Mouse (Mus musculus) hindbrain, embryonic 10.5 days (tissue): ENCODE results near the gene Lrrc75a. TPM values are rescaled to one million over a fixed set of nuclear protein-coding genes. Genes with fewer than 3 reads are reported as not detected.

Source experiments
- DNase-seq: peaks from one replicate; pipeline ENCODE4 v3.0.0-alpha.2; 2017; ENCODE audit warnings: low spot score
- H3K27ac ChIP-seq: fragments of 300-500 bp; sonication (generic); 2 replicates; pipeline ENCODE4 v1.5.1; 2016; ENCODE audit warnings: mild to moderate bottlenecking, moderate library complexity
- H3K27me3 ChIP-seq: fragments of 300-500 bp; sonication (generic); 2 replicates; pipeline ENCODE4 v1.6.1; 2016; ENCODE audit warnings: mild to moderate bottlenecking; ENCODE audit not compliant: poor library complexity, insufficient read depth, severe bottlenecking
- H3K36me3 ChIP-seq: fragments of 300-500 bp; sonication (generic); 2 replicates; pipeline ENCODE4 v1.6.1; 2016; ENCODE audit warnings: mild to moderate bottlenecking, moderate library complexity
- H3K4me1 ChIP-seq: fragments of 300-500 bp; sonication (generic); replicated peaks from 2 replicates; pipeline ENCODE4 v1.6.1; 2016; ENCODE audit warnings: mild to moderate bottlenecking
- H3K4me3 ChIP-seq: fragments of 300-500 bp; sonication (generic); 2 replicates; pipeline ENCODE4 v1.5.1; 2016; ENCODE audit warnings: mild to moderate bottlenecking, moderate library complexity
- H3K9me3 ChIP-seq: fragments of 300-500 bp; sonication (generic); 2 replicates; pipeline ENCODE4 v1.6.1; 2016; ENCODE audit warnings: mild to moderate bottlenecking, moderate library complexity
- WGBS: fragments of 180-500 bp; shearing (Covaris S2); methylation state at CpG from one replicate; pipeline ENCODE4 v1.1.7; 2016; 5-methylcytosine and 5-hydroxymethylcytosine counted together
- polyA plus RNA-seq: library from polyadenylated mRNA; unstranded; fragments of >200 nt; fragmentation: Nextera tagmentation; extraction: Ambion mirVana; gene quantifications from 2 replicates; pipeline ENCODE4 v1.2.1, GENCODE M21; 2016

Gene Lrrc75a
- polyA plus RNA-seq, 1 experiment from 2014 or later = 15.0 TPM

GRCm38 (mm10) chr11:62591904-62592575 is 56.3 kb downstream of the Lrrc75a start:
- Histone ChIP-seq H3K4me1 (0 out of 2 replicates have a peak, but pooled peaks cover 14% of the 10 kb centered on the region), H3K4me3 (no peak overlapping the region), H3K9me3 (no peaks in the 10 kb centered on the region), H3K27ac (no peak overlapping the region), H3K36me3 (peaks cover 3% of the 10 kb centered on the region; the same call in 1 of the 2 replicates), H3K27me3 (no peaks in the 10 kb centered on the region)
- DNase-seq = no peak
- WGBS = 75% methylated on average over 8 of the region's 8 CpGs

- H3K27ac ChIP-seq = no peak overlapping the region
- 89% methylated on average over 2 of the region's 2 CpGs for WGBS
- no peak for DNase-seq
- H3K4me1 ChIP-seq = 0 out of 2 replicates have a peak, but pooled peaks cover 14% of the 10 kb centered on the region
- no peak overlapping the region for H3K4me3 ChIP-seq
- H3K9me3 ChIP-seq = no peaks in the 10 kb centered on the region
- H3K27me3 ChIP-seq = no peaks in the 10 kb centered on the region
- H3K36me3 ChIP-seq = peaks cover 3% of the 10 kb centered on the region; the same call in 1 of the 2 replicates
Measured at GRCm38 (mm10) chr11:62591026-62591425, 57.3 kb downstream of the Lrrc75a start.

GRCm38 (mm10) chr11:62589391-62589790 is 58.9 kb downstream of the Lrrc75a start:
- Histone ChIP-seq H3K27ac (no peak overlapping the region), H3K9me3 (no peaks in the 10 kb centered on the region), H3K4me3 (no peak overlapping the region), H3K27me3 (no peaks in the 10 kb centered on the region), H3K4me1 (0 out of 2 replicates have a peak, but pooled peaks cover 14% of the 10 kb centered on the region), H3K36me3 (peaks cover 3% of the 10 kb centered on the region; the same call in 1 of the 2 replicates)
- WGBS = 81% methylated on average over 10 of the region's 10 CpGs
- DNase-seq = no peak

DNA sequence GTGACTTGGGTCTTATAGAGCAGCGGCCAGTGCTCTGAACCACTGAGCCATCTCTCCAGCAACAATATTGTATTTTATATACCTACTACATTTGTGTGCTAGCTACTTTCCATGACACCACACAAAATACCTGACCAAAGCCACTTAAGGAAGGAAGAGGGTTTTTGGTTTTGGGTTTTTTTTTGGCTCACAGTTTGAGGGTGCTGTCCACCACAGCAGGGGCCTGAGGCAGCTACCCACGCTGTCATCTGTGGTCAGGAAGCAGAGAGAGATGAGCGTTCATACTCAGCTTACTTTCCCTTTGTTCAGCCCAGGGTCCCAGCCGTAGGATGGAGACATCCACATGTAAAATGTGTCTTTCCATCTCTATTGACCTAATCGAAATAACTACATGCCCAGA is 61.3 kb downstream of the Lrrc75a start:
- Histone ChIP-seq H3K27me3 (no peaks in the 10 kb centered on the region), H3K4me1 (peaks cover 12% of the 10 kb centered on the region; the same call in 1 of the 2 replicates), H3K4me3 (no peak overlapping the region), H3K9me3 (no peaks in the 10 kb centered on the region), H3K27ac (no peak overlapping the region), H3K36me3 (peaks cover 3% of the 10 kb centered on the region; the same call in 1 of the 2 replicates)
- 89% methylated on average over 5 of the region's 5 CpGs for WGBS
- no peak for DNase-seq

DNA sequence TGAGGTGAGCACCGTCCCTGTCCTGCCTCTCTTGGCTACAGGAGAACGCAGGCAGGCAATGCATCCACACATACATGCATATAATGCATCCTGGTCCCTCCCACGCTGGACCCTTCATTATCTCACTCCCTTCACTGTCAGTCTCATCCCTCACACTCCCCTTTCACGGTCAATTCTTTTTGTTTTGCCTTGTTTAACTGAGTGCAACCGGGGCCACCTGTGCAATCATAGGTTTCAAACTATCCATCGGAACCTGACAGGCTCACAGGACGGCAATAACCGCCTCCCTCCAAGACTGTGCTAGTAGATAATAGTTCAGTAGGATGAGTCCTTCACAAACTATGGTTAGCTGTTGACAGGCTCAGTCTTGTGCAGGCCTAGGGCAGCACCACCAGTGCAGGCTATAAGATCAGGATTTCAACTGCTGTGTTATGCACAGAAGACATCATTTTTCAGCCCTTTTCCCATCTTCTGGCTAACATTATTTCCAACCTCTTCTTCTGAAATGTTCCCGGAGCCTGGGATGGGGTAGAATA is 63.6 kb downstream of the Lrrc75a start:
- Histone ChIP-seq H3K36me3 (peaks cover 3% of the 10 kb centered on the region; the same call in 1 of the 2 replicates), H3K27me3 (no peaks in the 10 kb centered on the region), H3K9me3 (no peaks in the 10 kb centered on the region), H3K27ac (no peak overlapping the region), H3K4me3 (no peak overlapping the region), H3K4me1 (peaks cover 6% of the 10 kb centered on the region; the same call in 1 of the 2 replicates)
- no peak for DNase-seq
- WGBS = 85% methylated on average over 9 of the region's 9 CpGs

DNA sequence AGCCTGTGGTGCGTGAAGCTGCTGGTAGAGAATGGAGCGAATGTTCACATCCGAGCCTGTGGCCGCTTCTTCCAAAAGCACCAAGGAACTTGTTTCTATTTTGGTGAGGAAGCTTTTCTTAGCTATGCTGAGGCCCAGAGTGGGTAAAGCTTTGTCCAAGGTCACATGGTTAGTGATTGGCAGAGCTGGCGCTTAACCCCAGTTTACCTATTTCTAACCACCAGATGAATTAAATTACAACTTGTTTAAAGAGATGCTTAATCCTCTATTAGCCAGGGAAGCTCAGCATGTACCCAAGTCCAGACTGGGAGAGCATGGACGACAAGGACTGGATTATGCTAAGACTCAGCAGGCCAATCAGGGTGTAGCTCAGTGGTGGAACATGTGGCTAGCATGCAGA is 65.3 kb downstream of the Lrrc75a start:
- 76% methylated on average over 6 of the region's 6 CpGs for WGBS
- no peaks in the 10 kb centered on the region; the same call in 1 of the 2 replicates for H3K4me1 ChIP-seq
- peaks cover 3% of the 10 kb centered on the region; the same call in 1 of the 2 replicates for H3K36me3 ChIP-seq
- no peak overlapping the region for H3K27ac ChIP-seq
- H3K4me3 ChIP-seq = no peak overlapping the region
- H3K27me3 ChIP-seq = no peaks in the 10 kb centered on the region
- no peak for DNase-seq
- H3K9me3 ChIP-seq = no peaks in the 10 kb centered on the region

DNA sequence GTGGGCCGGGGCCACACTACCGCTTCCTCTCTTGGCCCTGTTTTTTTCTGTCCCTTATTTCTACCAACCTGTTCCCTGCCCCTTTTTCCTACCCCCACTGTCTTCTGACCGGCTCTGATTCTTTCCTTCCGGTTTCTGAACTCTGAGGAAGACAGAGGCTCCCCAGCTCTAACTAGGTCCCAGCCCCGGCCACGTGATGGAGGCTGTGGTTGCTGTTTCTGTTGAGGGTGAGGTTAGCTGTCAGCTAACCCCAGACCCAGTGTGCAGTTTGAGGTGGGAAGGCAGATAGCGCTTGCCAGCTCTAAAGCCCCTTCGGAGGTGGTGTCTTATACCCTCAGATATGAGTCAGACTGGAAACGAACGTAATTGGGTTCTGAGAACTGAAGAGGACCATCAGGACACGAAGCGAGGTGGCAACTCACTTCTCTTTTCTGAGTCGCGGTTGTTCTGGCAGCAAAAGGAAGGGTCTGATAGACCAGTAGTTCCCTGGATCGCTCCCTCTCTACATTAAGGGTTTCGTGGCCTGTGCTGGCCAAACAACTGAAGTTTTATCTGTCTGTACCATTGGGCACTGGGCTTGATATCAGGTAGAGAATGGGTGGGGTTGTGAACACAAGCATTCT is 71.7 kb downstream of the Lrrc75a start:
- no peak for DNase-seq
- Histone ChIP-seq H3K27ac (no peak overlapping the region), H3K4me1 (peaks cover 17% of the 10 kb centered on the region), H3K36me3 (no peaks in the 10 kb centered on the region), H3K27me3 (peaks cover 16% of the 10 kb centered on the region), H3K9me3 (no peaks in the 10 kb centered on the region), H3K4me3 (peak overlapping the region; percentile 69)
- WGBS = 64% methylated on average over 16 of the region's 16 CpGs

GRCm38 (mm10) chr11:62575659-62576438 is 72.5 kb downstream of the Lrrc75a start:
- H3K27ac ChIP-seq = peak overlapping the region; percentile 81
- peak; percentile 39 for DNase-seq
- H3K36me3 ChIP-seq = no peaks in the 10 kb centered on the region
- H3K4me3 ChIP-seq = peak overlapping the region; percentile 69
- WGBS = 6% methylated on average over 27 of the region's 27 CpGs
- no peaks in the 10 kb centered on the region for H3K9me3 ChIP-seq
- peaks cover 16% of the 10 kb centered on the region for H3K27me3 ChIP-seq
- peaks cover 17% of the 10 kb centered on the region for H3K4me1 ChIP-seq

- peaks cover 16% of the 10 kb centered on the region for H3K27me3 ChIP-seq
- WGBS = 5% methylated on average over 9 of the region's 9 CpGs
- no peaks in the 10 kb centered on the region for H3K36me3 ChIP-seq
- peak overlapping the region; percentile 69 for H3K4me3 ChIP-seq
- peak overlapping the region; percentile 81 for H3K27ac ChIP-seq
- peaks cover 17% of the 10 kb centered on the region for H3K4me1 ChIP-seq
- peak; percentile 90 for DNase-seq
- H3K9me3 ChIP-seq = no peaks in the 10 kb centered on the region
Measured at GRCm38 (mm10) chr11:62575297-62575658, 73.0 kb downstream of the Lrrc75a start.

DNA sequence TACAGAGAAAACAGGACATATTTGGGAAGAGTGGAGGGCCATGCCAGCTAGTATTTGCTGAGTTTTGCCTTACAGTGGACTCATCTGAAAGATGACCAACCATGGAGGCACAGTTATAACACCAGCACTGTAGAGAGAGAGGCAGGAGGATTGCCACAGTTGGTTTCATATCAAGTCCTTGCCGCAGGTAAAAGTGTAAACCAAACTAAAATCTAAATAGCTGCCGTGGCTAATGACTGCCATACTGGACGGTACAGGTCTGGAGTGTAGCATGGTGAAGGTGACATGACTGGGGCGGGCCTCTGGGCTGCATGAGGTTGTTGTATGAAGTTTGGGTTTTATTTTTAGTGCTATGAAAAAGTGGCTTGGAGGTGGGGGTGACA is 73.6 kb downstream of the Lrrc75a start:
- no peak for DNase-seq
- peaks cover 17% of the 10 kb centered on the region for H3K4me1 ChIP-seq
- peaks cover 16% of the 10 kb centered on the region for H3K27me3 ChIP-seq
- H3K4me3 ChIP-seq = no peak overlapping the region
- H3K9me3 ChIP-seq = no peaks in the 10 kb centered on the region
- H3K27ac ChIP-seq = no peak overlapping the region
- H3K36me3 ChIP-seq = no peaks in the 10 kb centered on the region
- WGBS = 86% methylated on average over 4 of the region's 4 CpGs

GRCm38 (mm10) chr11:62573959-62574702 is 74.2 kb downstream of the Lrrc75a start, which contains the start of gene Trpv2:
Gene Trpv2, plus strand, starts transcription at chr11:62574486.
- Histone ChIP-seq H3K27ac (peak within 1 kb of the TSS; percentile 81; the same call in 1 of the 2 replicates), H3K36me3 (no peaks in the 10 kb centered on the region), H3K4me3 (peak within 1 kb of the TSS; percentile 69), H3K9me3 (no peaks in the 10 kb centered on the region), H3K27me3 (peaks cover 16% of the 10 kb centered on the region), H3K4me1 (peaks cover 17% of the 10 kb centered on the region)
- 79% methylated on average over 6 of the region's 6 CpGs for WGBS
- DNase-seq = no peak

DNA sequence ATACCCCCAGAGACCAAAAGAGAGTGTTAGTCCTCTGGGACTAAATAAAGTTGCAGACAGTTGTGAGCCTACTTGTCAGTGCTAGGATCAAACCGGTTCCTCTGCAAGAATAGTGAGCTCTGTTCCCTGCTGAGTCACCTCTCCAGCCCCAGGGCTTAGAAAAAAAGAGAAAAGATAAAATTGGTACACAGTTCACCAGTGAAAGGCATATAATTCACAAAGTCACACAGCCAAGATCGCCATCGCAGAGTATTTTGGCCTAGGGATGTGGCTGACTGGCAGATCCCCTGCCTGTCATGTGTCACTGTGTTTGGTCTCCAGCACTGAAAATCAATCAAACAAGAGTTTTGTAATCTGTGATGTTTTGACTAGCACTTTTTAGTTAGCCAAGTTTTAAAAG is 80.0 kb downstream of the Lrrc75a start:
- Histone ChIP-seq H3K36me3 (no peaks in the 10 kb centered on the region), H3K27ac (no peak overlapping the region), H3K9me3 (no peaks in the 10 kb centered on the region), H3K4me3 (no peak overlapping the region), H3K27me3 (0 out of 2 replicates have a peak, but pooled peaks cover 3% of the 10 kb centered on the region), H3K4me1 (no peaks in the 10 kb centered on the region)
- 74% methylated on average over 3 of the region's 3 CpGs for WGBS
- no peak for DNase-seq
